In the genomic region with DNA sequence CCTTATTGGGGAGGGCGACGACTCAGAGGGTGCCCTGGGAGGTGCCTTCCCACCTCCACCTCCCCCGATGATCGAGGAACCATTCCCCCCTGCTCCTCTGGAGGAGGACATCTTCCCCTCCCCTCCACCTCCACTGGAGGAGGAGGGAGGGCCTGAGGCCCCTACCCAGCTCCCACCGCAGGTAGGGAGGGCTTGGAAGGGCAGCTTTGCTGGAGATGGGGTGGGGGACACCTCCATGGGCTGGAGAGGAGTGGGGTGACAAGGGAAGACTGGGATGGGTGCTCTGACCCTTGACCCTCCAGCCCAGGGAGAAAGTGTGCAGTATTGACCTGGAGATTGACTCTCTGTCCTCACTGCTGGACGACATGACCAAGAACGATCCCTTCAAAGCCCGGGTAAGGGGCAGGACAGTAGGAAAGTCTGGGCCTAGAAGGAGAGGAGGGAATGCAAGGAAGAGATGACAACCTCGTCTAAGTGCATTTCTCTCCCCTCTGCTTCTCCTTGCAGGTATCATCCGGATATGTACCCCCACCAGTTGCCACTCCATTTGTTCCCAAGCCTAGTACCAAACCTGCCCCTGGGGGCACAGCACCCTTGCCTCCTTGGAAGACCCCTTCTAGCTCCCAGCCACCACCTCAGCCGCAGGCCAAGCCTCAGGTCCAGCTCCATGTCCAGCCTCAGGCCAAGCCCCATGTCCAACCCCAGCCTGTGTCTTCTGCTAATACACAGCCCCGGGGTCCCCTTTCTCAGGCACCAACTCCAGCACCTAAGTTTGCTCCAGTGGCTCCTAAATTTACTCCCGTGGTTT, we compare ENCODE assay signal across 7 mouse cellular contexts. TPM values are rescaled to one million over a fixed set of nuclear protein-coding genes. Genes with fewer than 3 reads are reported as not detected.
DNase-seq lines count a peak whose midpoint lies in the region; ATAC-seq and TF ChIP-seq lines count a peak whose summit lies in the region.

No protein-coding gene starts in this region.

- no peak for ATAC-seq in forebrain, postnatal 0 days
- no peak for ATAC-seq in limb, embryonic 15.5 days (ENCODE audit: insufficient number of reproducible peaks, low FRiP score, low TSS enrichment, low read depth)

- H3K9ac ChIP-seq in forebrain, postnatal 0 days, result peak overlapping the region; percentile 66
- H3K9ac ChIP-seq in limb, embryonic 15.5 days, result peak overlapping the region; percentile 83

- peak overlapping the region; percentile 91 for H3K4me2 ChIP-seq in forebrain, postnatal 0 days (ENCODE audit: low read depth)
- peak overlapping the region; percentile 84 for H3K4me2 ChIP-seq in limb, embryonic 15.5 days

- no peaks in the 10 kb centered on the region for H3K9me3 ChIP-seq in forebrain, postnatal 0 days (ENCODE audit: low read length)
- no peaks in the 10 kb centered on the region for H3K9me3 ChIP-seq in limb, embryonic 15.5 days

- no peak overlapping the region for H3K27ac ChIP-seq in thymus, adult 2 months (ENCODE audit: control insufficient read depth, insufficient read depth, low read length)
- no peak overlapping the region for H3K27ac ChIP-seq in forebrain, postnatal 0 days (ENCODE audit: low read depth, low read length)
- peak overlapping the region; percentile 96 for H3K27ac ChIP-seq in limb, embryonic 15.5 days

- DNase-seq in thymus, adult 2 months, result peak; percentile 18
- DNase-seq in thymus, postnatal 25 days, result no peak
- DNase-seq in forebrain, postnatal 0 days, result no peak
- no peak for DNase-seq in retina, postnatal 1 day
- DNase-seq in urinary bladder, postnatal 25 days (ENCODE audit: low spot score), result no peak
- no peak for DNase-seq in MN1 (ENCODE audit: low spot score)

- 34% methylated on average over 13 of the region's 13 CpGs for WGBS in thymus, adult 2 months
- WGBS in forebrain, postnatal 0 days, result 41% methylated on average over 13 of the region's 13 CpGs
- WGBS in limb, embryonic 15.5 days, result 37% methylated on average over 13 of the region's 13 CpGs

- H3K4me1 ChIP-seq in thymus, adult 2 months (replicated peaks; ENCODE audit: control insufficient read depth, insufficient read depth, low read length), result peaks cover 38% of the 10 kb centered on the region
- H3K4me1 ChIP-seq in forebrain, postnatal 0 days (ENCODE audit: insufficient read depth), result peaks cover 10% of the 10 kb centered on the region
- H3K4me1 ChIP-seq in limb, embryonic 15.5 days, result peaks cover 58% of the 10 kb centered on the region

- H3K4me3 ChIP-seq in thymus, adult 2 months (ENCODE audit: control insufficient read depth, insufficient read depth, low read length), result peak overlapping the region; percentile 85
- peak overlapping the region; percentile 70 for H3K4me3 ChIP-seq in forebrain, postnatal 0 days (ENCODE audit: low read depth, low read length)
- H3K4me3 ChIP-seq in limb, embryonic 15.5 days, result peak overlapping the region; percentile 82

- no peak for TF ChIP-seq POLR2A in thymus, adult 2 months (IDR thresholded peaks at IDR 0.05; ENCODE audit: control insufficient read depth, extremely low read depth, insufficient read depth, low read length, poor library complexity)

- no peak for TF ChIP-seq CTCF in thymus, adult 2 months (IDR thresholded peaks at IDR 0.05; ENCODE audit: borderline replicate concordance, control insufficient read depth, extremely low read depth, insufficient read depth, low read length, poor library complexity)
- TF ChIP-seq CTCF in forebrain, postnatal 0 days (IDR thresholded peaks at IDR 0.05; ENCODE audit: low read depth), result no peak

- no peaks in the 10 kb centered on the region for H3K27me3 ChIP-seq in thymus, adult 2 months (ENCODE audit: control insufficient read depth, insufficient read depth, low read length)
- no peaks in the 10 kb centered on the region for H3K27me3 ChIP-seq in forebrain, postnatal 0 days (ENCODE audit: insufficient read depth, low read length)
- H3K27me3 ChIP-seq in limb, embryonic 15.5 days, result no peaks in the 10 kb centered on the region

- peaks cover 6% of the 10 kb centered on the region for H3K36me3 ChIP-seq in thymus, adult 2 months (ENCODE audit: control insufficient read depth, insufficient read depth, low read length)
- H3K36me3 ChIP-seq in forebrain, postnatal 0 days (ENCODE audit: insufficient read depth), result peaks cover 7% of the 10 kb centered on the region
- peaks cover 34% of the 10 kb centered on the region for H3K36me3 ChIP-seq in limb, embryonic 15.5 days

RNA-seq across cellular contexts. Expression of a gene that starts 1.7 kb away (rescaled TPM):
- 209 and 222 TPM in 2 replicates for polyA plus RNA-seq in thymus, adult 2 months (2012; rRNA removed)
- total RNA-seq in forebrain, postnatal 0 days (2014; rRNA removed), result 30.5 and 35.6 TPM in 2 replicates
- 43.5 and 51.6 TPM in 2 replicates for polyA plus RNA-seq in forebrain, postnatal 0 days (2015; fragmentation: Nextera tagmentation; extraction: Ambion mirVana)
- 107 and 138 TPM in 2 replicates for polyA plus RNA-seq in limb, embryonic 15.5 days (2015; fragmentation: Nextera tagmentation; extraction: Ambion mirVana)

RNA-seq across cellular contexts. Expression of a gene that starts 21.9 kb away (rescaled TPM):
- 3.6 and 4.7 TPM in 2 replicates for polyA plus RNA-seq in thymus, adult 2 months (2012; rRNA removed)
- 0.62 and 0.86 TPM in 2 replicates for total RNA-seq in forebrain, postnatal 0 days (2014; rRNA removed)
- polyA plus RNA-seq in forebrain, postnatal 0 days (2015; fragmentation: Nextera tagmentation; extraction: Ambion mirVana), result 0.20 and 0.67 TPM in 2 replicates
- polyA plus RNA-seq in limb, embryonic 15.5 days (2015; fragmentation: Nextera tagmentation; extraction: Ambion mirVana), result 25.4 and 30.1 TPM in 2 replicates

RNA-seq across cellular contexts. Expression of a gene that starts 26.7 kb away (rescaled TPM):
- 0.17 and 0.24 TPM in 2 replicates for polyA plus RNA-seq in thymus, adult 2 months (2012; rRNA removed)
- 59.2 and 72.2 TPM in 2 replicates for total RNA-seq in forebrain, postnatal 0 days (2014; rRNA removed)
- polyA plus RNA-seq in forebrain, postnatal 0 days (2015; fragmentation: Nextera tagmentation; extraction: Ambion mirVana), result 5.3 and 5.6 TPM in 2 replicates
- 0.15 and 0.19 TPM in 2 replicates for polyA plus RNA-seq in limb, embryonic 15.5 days (2015; fragmentation: Nextera tagmentation; extraction: Ambion mirVana)

RNA-seq across cellular contexts. Expression of a gene that starts 48.9 kb away (rescaled TPM):
- 0.26 and 0.55 TPM in 2 replicates for polyA plus RNA-seq in thymus, adult 2 months (2012; rRNA removed)
- not detected in 2 replicates for total RNA-seq in forebrain, postnatal 0 days (2014; rRNA removed)
- not detected in 2 replicates for polyA plus RNA-seq in forebrain, postnatal 0 days (2015; fragmentation: Nextera tagmentation; extraction: Ambion mirVana)
- polyA plus RNA-seq in limb, embryonic 15.5 days (2015; fragmentation: Nextera tagmentation; extraction: Ambion mirVana), result not detected in 2 replicates

RNA-seq across cellular contexts. Expression of a gene that starts 54.1 kb away (rescaled TPM):
- polyA plus RNA-seq in thymus, adult 2 months (2012; rRNA removed), result 0.15 TPM in 1 of 2 replicates, not detected in the other
- total RNA-seq in forebrain, postnatal 0 days (2014; rRNA removed), result 0.77 TPM in 1 of 2 replicates, not detected in the other
- polyA plus RNA-seq in forebrain, postnatal 0 days (2015; fragmentation: Nextera tagmentation; extraction: Ambion mirVana), result not detected in 2 replicates
- polyA plus RNA-seq in limb, embryonic 15.5 days (2015; fragmentation: Nextera tagmentation; extraction: Ambion mirVana), result not detected in 2 replicates
